Mouse (Mus musculus): ENCODE results near the gene Pms1. TPM values are rescaled to one million over a fixed set of nuclear protein-coding genes. Genes with fewer than 3 reads are reported as not detected.
A peak's percentile ranks its signal among the peaks of the same experiment; 100 is the strongest.
"Not testable (repeated sequence)": the region's sequence is repeated elsewhere in the genome, so short reads cannot be mapped to it uniquely, and the experiment has no call there.

The Pms1 gene
- total RNA-seq (2014; fragmentation: Nextera tagmentation) (14.7 and 18.0 TPM in 2 replicates), total RNA-seq (2017) (20.5 and 25.9 TPM in 2 replicates)

DNA sequence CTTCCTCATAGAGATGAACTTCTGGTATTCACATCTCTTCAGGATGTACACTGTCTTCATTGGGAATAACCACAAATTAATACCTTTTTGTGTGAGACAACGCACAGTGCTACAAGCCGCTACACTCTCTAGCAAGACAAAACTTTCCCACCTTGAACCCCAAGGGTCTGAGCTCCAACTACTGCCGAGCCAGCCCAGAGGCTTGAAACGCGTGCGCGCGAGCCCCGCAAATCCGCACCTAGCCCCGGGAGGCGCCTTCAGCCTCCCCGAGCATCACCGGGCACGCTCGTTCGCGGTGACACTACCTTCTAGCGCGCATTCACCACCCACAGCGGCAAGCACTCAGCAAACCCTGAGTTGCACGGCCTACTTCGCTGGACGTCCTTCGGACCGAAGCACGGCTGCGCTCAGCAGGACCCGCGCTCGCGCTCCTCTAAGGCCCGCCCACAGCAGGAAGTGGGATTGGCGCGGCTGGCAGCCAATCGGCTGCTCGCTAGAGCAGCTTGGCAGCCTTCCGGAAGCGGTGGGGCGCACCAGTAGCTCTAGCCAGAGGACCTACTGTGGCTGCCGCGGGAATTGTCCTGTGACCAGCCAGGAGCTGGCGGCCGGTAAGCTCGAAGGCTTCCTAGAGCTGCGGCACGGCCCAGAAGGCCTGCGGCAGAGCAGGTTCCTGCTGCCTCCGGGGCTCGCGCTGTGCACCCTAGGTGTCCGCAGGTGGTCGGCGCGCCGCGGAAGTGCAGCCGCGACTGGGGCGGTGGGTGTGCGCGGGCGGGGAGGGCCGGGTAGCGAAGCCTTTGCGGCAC is at the start of gene Pms1, which contains the start of the genes Ormdl1 and Gm28778:
Gene Pms1, minus strand, starts transcription at position 438 of the 803 bp plus-strand sequence.
Gene Ormdl1, plus strand, starts transcription at position 515 of the 803 bp plus-strand sequence.
Gene Gm28778, plus strand, starts transcription at position 531 of the 803 bp plus-strand sequence.
- ATAC-seq (replicated peaks; ENCODE audit: low FRiP score, low TSS enrichment, poor library complexity, severe bottlenecking) = peak; percentile 99

DNA sequence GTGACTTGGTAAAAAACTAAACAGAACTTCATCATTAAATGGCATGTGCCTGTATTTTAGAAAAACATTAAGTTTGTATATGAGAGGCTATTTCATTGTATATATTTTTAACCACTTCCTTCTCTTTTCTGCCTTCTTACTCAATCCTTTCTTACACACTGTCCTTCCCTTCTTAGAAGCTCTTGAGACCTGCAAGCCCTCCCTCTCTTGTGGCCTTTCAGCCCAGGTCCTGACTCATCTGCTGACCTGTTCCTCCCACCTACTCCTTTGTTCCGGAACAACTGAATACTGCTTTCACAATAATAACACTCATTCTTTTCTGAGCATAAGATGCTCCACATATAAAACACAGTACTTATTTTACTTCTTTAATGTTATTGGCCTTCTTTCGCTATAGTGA is 44.3 kb upstream of the Pms1 start:
- ATAC-seq (replicated peaks; ENCODE audit: low FRiP score, low TSS enrichment, poor library complexity, severe bottlenecking) = no peak

DNA sequence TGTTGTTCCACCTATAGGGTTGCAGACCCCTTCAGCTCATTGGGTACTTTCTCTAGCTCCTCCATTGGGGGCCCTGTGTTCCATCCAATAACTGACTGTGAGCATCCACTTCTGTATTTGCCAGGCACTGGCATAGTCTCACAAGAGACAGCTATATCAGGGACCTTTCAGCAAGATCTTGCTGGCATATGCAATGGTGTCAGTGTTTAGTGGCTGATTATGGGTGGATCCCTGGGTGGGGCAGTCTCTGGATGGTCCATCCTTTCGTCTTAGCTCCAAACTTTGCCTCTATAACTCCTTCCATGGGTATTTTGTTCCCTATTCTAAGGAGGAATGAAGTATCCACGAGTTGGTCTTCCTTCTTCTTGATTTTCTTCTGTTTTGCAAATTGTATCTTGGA is 40.6 kb upstream of the Pms1 start:
- not testable (repeated sequence) for ATAC-seq (replicated peaks; ENCODE audit: low FRiP score, low TSS enrichment, poor library complexity, severe bottlenecking)

DNA sequence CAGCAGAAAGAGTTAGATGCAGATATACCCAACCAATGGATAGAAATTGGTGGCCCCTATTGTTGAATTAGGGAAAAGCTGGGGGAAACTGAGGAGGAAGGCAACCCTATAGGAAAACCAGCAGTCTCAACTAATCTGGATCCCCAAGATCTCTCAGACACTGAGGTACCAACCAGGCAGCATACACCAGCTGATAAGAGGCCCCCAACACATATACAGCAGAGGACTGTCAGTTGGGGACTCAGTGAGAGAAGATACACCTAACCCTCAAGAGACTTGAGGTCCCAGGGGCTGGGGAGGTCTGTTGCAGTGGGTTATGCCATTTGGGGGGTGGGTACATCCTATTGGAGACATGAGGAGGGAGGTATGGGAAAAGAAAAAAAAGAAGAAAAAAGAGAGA is 38.6 kb upstream of the Pms1 start:
- no peak for ATAC-seq (replicated peaks; ENCODE audit: low FRiP score, low TSS enrichment, poor library complexity, severe bottlenecking)

DNA sequence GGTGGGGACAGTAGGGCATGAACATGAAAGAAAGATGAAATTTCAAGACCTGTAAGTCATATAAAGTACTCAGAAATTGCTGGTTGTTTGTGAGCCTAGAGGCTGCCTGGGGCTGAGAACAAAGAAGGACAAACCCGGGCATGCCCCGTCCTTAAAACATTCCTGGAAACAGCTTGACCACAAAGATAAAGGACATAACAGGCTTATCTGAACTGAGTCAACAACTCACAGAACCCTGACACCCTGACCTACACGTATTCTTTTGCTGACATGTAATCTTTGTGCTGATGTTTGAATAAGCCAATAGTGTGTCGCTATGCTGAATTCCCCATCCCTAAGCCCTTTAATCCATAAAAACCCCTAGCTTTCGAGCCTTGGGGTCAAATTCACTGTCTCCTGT is 36.7 kb upstream of the Pms1 start:
- not testable (repeated sequence) for ATAC-seq (replicated peaks; ENCODE audit: low FRiP score, low TSS enrichment, poor library complexity, severe bottlenecking)

DNA sequence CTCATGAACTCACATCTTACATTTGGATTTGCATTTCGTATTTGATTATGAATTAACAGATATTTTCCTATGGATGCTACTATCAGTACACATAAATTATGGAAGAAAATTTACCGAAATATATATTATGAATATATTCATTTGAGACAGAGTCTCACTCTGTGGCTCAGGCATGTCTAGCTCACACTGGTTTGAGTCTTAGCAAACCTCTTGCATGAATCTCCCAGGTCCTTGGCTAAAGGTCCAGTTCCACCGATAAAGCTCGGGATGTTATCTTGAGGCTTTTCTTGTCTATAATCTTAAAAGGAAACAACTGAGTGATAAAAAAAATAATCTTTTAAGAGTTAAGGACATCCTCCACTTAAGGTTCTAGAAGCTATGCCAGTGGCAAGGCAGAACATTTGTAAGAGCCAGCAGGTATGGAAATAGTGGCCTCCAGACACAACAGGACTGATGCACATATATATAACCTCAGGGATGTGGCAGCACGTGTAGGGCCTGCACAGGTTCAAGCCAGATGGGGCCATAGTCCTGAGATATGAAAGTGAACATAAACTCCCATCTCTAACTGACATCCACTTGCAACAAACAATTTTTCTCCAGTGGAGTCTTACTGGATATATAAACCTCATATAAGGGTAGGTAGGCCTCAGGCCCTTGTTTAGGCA is 28.1 kb upstream of the Pms1 start:
- no peak for ATAC-seq (replicated peaks; ENCODE audit: low FRiP score, low TSS enrichment, poor library complexity, severe bottlenecking)

DNA sequence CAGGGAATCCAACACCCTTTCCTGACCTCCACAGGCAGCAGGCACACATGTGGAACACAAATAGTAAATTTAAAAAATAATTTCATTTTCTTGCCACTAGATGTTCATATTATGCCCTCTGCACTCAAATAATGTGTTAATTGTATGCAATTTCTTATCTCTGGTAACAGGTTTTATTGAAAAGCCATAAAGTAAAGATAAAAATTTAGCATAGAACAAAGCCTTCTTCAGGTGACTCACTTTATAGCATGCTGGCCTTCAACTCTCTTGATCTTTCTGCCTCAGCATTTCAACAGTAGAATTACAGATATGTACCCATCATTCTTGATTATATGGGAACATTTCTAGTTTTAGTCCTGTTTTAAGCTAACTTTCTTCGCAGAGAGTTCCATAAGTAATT is 27.5 kb upstream of the Pms1 start:
- peak; percentile 69 for ATAC-seq (replicated peaks; ENCODE audit: low FRiP score, low TSS enrichment, poor library complexity, severe bottlenecking)

DNA sequence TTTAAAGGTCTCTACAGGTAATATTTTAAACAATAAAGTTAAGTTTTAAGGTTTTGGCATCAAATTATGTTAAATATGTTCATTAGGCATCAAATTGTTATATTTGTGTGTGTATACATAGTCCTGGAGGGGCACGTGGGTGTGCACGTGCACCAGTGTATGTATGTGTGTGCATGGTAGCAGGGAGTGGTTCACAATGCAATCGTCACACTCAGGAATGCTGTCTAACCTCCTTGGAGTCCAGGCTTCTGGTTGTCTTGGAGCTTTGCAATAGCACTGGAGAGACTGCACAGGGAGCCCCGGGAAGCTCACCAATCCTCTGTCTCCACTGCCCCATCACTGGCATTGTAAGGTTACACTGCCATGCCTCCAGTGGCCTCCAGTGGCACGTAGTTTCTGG is 26.4 kb upstream of the Pms1 start:
- no peak for ATAC-seq (replicated peaks; ENCODE audit: low FRiP score, low TSS enrichment, poor library complexity, severe bottlenecking)

DNA sequence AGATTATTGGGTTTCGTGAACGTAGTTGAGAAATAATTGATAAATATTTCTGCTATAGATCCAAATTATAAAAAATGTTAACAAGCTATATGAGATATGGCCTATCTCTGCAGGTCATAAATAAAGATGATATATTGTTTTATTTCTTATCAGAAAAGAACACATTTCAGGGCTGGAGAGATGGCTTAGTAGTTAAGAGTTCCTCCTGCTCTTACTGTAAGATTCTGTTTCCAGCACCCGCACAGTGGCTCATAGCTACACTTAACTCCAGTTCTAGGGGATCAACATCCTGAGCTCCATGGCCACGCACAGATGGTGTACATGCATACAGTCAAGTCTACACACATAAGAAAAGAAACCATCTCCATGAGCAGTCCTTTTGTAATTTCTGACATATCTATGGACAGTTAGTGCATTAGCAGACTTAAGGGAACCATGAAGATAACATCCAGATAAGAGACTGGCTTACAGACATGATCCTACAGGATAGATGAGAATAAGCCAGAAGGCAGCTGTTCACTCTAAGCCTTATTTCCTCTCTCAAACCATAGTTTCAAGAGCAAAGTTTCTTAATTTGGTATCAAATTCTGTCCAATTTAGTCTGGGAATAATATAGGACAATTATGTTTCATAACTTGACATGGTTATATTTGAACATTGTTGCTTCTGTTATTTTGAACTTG is 25.0 kb upstream of the Pms1 start:
- ATAC-seq (replicated peaks; ENCODE audit: low FRiP score, low TSS enrichment, poor library complexity, severe bottlenecking) = peak; percentile 72

DNA sequence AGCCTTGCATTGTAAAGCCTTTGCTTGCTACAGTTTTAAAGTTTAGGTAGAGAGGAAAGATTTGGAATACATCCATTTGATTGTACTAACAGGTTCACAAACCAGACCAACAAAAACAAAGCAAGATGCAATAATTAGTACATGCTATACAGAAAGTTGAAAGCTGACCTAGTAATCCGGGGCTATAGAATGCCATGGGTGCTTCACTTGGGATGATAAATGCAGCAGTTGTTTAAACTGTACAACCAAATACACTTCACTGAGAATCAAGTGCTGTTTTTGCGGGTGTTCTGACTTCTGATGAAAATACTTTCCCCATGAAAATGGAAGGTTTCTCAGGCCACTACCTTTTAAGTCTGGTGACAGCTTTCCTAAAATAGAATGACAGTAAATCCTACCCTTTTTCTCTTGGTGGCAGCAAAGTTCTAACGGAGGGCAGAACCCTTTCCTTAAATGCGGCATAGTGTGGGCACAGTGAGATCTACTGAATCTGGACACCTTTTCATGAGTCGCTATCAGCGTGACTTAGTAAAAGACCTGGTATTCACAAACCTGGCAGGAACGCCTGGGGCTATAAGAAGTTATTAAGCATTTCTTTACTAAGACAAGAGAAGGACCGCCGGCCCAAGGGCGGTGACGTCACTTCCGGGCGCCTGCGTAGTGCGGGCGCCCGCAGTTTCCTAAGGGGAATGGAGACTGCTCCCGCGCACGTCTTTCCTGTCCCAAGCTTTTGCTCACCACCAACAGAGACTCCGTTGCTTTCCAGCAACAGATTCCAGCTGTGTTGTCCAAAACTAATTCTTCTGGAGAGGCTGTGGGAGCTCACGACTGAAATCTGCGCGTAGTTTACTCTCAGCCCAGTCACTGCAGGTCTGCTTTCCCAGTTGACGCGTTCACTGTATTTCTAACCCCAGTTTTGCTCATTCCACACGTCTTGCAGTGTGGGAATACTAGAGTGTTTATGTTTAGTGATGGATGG is 16.5 kb upstream of the Pms1 start, which contains the start of gene Osgepl1:
Gene Osgepl1, plus strand, starts transcription at position 636 of the 979 bp plus-strand sequence.
- ATAC-seq (replicated peaks; ENCODE audit: low FRiP score, low TSS enrichment, poor library complexity, severe bottlenecking) = peak; percentile 99

DNA sequence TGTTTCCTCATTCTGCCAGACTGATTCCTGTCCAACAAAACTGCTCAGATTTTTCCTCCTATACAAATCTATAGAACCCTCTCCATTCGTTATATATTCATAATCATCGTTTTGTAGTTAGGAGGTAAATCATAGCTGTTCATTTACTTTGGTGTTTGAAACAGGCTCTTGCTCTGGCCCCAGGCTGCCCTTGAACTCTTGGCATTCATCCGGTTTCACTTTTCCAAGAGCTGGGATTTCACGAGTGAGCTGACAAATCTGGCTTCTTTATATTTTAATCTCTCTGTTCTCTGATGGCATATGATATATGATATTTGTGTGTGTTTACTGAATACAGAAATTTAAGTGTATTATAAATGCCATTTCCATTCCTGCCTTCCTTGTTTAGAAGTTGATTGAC is 3.7 kb upstream of the Pms1 start:
- no peak for ATAC-seq (replicated peaks; ENCODE audit: low FRiP score, low TSS enrichment, poor library complexity, severe bottlenecking)

DNA sequence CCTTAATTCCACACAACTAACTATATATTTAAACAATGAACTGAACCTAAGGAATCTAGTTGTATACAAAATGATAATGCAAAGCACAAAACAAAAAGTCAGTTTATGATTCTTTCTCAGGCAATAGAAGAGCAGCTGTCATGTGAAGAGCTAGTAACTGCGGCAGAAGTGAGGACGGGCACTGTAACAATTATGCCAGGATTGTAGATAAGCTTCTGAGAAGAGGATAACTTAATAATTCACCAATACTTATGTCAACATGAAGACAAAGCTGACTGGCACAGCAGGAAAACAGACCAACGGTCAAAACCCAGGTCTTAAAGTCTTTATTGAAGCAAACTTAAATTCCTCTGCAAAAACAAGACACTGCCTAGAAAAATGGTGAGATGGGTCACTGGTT is 5.6 kb downstream of the Pms1 start:
- ATAC-seq (replicated peaks; ENCODE audit: low FRiP score, low TSS enrichment, poor library complexity, severe bottlenecking) = no peak

DNA sequence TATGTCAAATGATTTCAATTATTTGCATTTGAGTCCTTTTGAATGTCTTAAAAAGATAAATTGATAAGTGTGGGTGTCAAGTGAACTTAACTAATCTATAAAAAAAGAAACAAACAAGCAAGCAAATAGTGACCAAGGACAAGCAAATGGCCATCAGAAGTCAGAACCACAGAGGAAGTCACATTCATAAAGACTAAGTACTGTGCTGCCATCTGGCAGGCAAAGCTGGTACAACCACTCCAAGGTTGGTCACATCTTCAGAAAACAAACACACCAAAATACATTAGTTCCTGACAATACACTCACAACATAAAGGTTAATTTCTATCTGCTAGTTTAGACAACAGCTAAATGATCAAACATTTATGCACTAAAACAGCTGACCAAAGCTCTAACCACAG is 24.2 kb downstream of the Pms1 start:
- no peak for ATAC-seq (replicated peaks; ENCODE audit: low FRiP score, low TSS enrichment, poor library complexity, severe bottlenecking)

DNA sequence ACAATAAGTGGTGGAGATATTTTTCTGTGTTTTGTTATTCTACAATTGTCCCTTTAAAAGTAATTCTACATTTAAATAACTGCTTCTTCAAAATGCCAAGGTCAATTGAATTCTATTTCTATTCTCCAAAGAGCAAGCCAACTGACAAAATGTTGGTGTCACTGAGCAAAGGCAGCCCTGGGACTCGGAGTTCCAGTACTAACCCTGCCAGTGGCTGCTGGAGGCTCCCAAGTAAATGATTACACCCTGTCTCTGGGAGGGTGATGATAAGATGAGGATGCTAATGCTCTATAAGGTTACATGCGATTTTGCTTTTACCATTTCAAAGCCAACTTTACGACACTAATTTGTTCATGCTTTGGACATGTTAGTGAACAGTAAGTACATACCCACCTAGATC is 26.9 kb downstream of the Pms1 start:
- no peak for ATAC-seq (replicated peaks; ENCODE audit: low FRiP score, low TSS enrichment, poor library complexity, severe bottlenecking)

DNA sequence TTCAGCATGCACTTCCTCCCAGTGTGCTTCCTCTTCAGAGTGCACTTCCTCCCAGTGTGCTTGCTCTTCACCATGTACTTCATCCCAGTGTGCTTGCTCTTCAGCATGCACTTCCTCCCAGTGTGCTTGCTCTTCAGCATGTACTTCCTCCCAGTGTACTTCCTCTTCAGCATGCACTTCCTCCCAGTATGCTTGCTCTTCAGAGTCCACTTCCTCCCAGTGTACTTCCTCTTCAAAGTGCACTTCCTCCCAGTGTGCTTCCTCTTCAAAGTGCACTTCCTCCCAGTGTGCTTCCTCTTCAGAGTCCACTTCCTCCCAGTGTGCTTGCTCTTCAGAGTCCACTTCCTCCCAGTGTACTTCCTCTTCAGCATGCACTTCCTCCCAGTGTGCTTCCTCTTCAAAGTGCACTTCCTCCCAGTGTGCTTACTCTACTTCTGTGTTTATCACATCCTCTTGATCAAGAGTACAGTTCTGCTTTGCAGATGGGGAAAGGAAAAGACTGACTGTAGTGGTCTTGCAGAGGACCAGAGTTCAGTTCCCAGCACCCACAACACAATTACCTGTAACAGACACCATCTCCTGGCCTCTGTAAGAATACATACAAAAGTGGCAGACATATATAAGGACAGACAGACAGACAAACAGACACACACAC is 31.7 kb downstream of the Pms1 start:
- not testable (repeated sequence) for ATAC-seq (replicated peaks; ENCODE audit: low FRiP score, low TSS enrichment, poor library complexity, severe bottlenecking)

DNA sequence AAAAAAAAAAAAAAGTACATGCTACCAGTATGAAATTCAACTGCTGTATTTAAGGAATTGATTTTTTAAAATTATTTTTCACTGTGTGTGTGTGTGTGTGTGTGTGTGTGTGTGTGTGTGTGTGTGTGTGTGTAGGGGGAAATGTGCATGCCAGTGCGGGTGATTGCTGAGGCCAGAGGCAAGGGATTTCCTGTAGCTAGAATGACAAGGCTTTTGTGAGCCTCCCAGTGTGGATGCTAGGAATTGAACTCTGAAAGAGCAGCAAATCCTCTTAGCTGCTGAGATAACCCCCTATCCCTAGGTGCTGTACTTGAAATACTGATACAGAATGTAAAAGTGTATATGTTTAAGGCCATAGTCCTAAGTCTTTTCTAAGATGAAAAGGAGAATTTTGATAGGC is 70.8 kb downstream of the Pms1 start:
- ATAC-seq (replicated peaks; ENCODE audit: low FRiP score, low TSS enrichment, poor library complexity, severe bottlenecking) = no peak

DNA sequence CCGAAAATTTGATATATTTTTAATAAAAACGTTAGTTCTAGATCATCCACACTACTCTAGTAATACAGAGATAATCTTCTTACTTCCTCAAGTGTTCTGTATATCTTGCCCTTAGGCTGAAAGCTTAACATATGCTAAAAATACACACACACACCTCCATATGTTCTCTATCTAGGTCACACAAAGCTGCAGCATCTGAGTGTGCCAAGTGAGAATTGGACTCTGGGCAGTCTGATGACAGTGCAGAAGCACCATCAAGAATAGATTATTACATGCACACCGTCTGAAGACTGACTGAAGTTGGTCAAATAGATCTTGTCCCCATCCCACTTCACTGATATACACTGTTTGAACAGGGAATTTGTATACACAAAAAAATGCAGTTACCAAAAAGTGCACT is 71.2 kb downstream of the Pms1 start:
- no peak for ATAC-seq (replicated peaks; ENCODE audit: low FRiP score, low TSS enrichment, poor library complexity, severe bottlenecking)

DNA sequence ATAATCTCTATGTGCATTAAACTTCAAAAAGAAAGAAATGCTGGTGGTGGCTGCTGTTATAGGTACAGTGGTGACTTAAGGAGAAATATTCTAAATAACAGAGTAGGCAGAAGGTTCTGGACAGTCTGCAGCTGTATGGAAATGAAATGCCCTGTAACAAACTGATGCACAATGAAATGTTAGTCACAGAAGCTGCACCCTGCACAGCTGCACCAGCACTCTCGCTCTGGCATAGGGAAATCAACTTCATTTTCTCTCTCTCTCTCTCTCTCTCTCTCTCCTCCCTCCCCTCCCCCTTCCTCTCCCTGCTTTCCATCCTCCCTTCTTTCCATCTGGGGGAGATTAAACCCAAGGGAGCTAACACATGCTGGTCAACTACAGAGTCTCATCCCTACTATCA is 72.0 kb downstream of the Pms1 start:
- ATAC-seq (replicated peaks; ENCODE audit: low FRiP score, low TSS enrichment, poor library complexity, severe bottlenecking) = no peak

DNA sequence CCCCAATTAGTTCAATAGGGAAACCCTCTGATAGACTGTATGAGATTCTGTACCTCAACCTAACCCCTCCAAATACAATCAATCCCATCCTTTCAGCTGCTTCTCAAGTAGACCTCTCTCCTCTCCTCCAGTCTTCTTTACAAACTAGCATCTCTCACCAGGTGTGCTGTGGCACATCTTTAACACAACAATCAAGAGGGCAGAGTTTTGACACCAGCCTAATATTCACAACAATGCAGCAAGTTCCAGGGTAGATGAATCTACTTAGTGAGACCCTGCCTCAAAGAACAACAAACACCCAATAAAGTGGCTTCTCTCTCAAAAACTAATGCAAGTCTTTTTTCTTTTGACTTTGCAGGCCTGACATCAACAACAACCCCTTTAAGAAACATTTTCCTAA is 86.7 kb downstream of the Pms1 start:
- no peak for ATAC-seq (replicated peaks; ENCODE audit: low FRiP score, low TSS enrichment, poor library complexity, severe bottlenecking)
